Mouse (Mus musculus): ENCODE results near the gene Rgs14. TPM values are rescaled to one million over a fixed set of nuclear protein-coding genes. Genes with fewer than 3 reads are reported as not detected.

Gene Rgs14
- total RNA-seq, 2 experiments from 2014 or later: 103 to 112 TPM

DNA sequence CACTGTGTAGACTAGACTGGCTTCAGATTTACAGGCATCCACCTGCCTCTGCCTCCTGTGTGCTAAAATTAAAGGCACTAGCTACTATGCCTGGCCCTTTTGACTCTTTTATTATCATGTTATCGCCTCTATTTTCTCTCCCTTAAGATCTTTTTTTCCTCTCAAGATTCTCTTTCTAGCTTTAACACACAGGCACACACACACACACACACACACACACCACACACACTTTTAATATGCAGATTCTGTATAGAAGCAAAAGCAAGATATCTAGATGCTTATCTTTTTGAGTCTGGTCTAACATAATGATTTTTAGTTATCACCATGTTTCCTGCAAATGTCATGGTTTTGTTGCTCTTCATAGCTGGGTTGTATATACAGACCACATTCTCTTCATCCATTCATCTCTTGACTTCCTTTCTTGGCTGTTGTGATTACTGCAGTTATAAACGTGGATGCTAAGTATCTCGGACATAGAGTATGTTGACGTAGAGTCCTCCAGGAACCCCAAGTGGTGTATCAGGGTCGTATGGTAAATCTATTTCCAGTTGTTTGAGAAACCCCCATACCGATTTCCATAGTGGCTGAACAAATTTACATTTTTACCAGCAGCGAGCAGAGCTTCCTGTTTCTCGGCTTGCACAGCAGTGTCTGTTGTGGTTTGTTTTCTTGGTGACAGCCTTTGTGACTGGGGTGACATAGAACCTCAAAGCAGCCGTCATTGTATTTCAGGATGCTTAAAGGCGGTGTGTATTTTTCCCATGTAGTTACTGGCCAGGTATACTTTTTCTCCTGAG, 62.6 kb downstream of the Rgs14 start:
- no peak for DNase-seq (ENCODE audit: low spot score in 2 of 2)

Other genes starting within 250 kb of the Rgs14 start
- not detected for gene Gm17617, start 236.2 kb upstream of the Rgs14 start, total RNA-seq (2021)
- gene Fgfr4, start 217.1 kb upstream of the Rgs14 start, total RNA-seq (2021): under 1 TPM; 0.12 to 0.41 TPM
- gene Nsd1, start 159.9 kb upstream of the Rgs14 start, total RNA-seq (2021): 100 to 1,000 TPM; 111 to 124 TPM
- gene Prelid1, start 49.2 kb upstream of the Rgs14 start, total RNA-seq (2021): 100 to 1,000 TPM; 147 to 149 TPM
- 10 to 100 TPM; 79.1 to 82.6 TPM for gene Rab24, start 47.8 kb upstream of the Rgs14 start, total RNA-seq (2021)
- 1 to 10 TPM in 1 of 2 experiments, under 1 TPM in 1; 0.79 to 1.2 TPM for gene Mxd3, start 39.9 kb upstream of the Rgs14 start, total RNA-seq (2021)
- gene Lman2, start 6.9 kb upstream of the Rgs14 start, total RNA-seq (2021): 10 to 100 TPM; 65.9 to 66.8 TPM
- not detected for gene Slc34a1, start 28.5 kb downstream of the Rgs14 start, total RNA-seq (2021)
- gene Pfn3, start 45.5 kb downstream of the Rgs14 start, total RNA-seq (2021): under 1 TPM in 1 of 2 experiments, not detected in 1; 0.68 TPM
- gene F12, start 57.1 kb downstream of the Rgs14 start, total RNA-seq (2021): under 1 TPM; 0.32 to 0.36 TPM
- gene Grk6, start 75.3 kb downstream of the Rgs14 start, total RNA-seq (2021): 10 to 100 TPM; 60.3 to 63.2 TPM
- gene Prr7, start 94.5 kb downstream of the Rgs14 start, total RNA-seq (2021): 10 to 100 TPM; 75.6 to 79.2 TPM
- gene Dbn1, start 118.4 kb downstream of the Rgs14 start, total RNA-seq (2021): 100 to 1,000 TPM; 359 to 362 TPM
- 10 to 100 TPM; 93.2 to 99.5 TPM for gene Pdlim7, start 143.9 kb downstream of the Rgs14 start, total RNA-seq (2021)
- 10 to 100 TPM; 14.5 to 16.4 TPM for gene Dok3, start 159.6 kb downstream of the Rgs14 start, total RNA-seq (2021)
- gene Ddx41, start 166.9 kb downstream of the Rgs14 start, total RNA-seq (2021): 10 to 100 TPM; 56.0 to 56.2 TPM
- 10 to 100 TPM; 77.6 to 79.0 TPM for gene Fam193b, start 201.4 kb downstream of the Rgs14 start, total RNA-seq (2021)
- 100 to 1,000 TPM; 134 to 146 TPM for gene Tmed9, start 204.0 kb downstream of the Rgs14 start, total RNA-seq (2021)
- 10 to 100 TPM; 25.9 to 26.7 TPM for gene B4galt7, start 230.2 kb downstream of the Rgs14 start, total RNA-seq (2021)